Mouse (Mus musculus) megakaryocyte, embryonic 14.5 days (primary cell): Measurements from ENCODE around the gene Nutm1.

Source experiments
- FLI1 ChIP-seq: IDR thresholded peaks from 2 replicates; pipeline ENCODE4 v1.6.1; 2012; ENCODE audit warnings: low read length, inconsistent platforms, mixed read lengths
- GATA1 ChIP-seq: IDR thresholded peaks from 3 replicates; pipeline ENCODE4 v1.6.1; 2012; ENCODE audit warnings: mixed read lengths, low read length, inconsistent platforms, borderline replicate concordance

DNA sequence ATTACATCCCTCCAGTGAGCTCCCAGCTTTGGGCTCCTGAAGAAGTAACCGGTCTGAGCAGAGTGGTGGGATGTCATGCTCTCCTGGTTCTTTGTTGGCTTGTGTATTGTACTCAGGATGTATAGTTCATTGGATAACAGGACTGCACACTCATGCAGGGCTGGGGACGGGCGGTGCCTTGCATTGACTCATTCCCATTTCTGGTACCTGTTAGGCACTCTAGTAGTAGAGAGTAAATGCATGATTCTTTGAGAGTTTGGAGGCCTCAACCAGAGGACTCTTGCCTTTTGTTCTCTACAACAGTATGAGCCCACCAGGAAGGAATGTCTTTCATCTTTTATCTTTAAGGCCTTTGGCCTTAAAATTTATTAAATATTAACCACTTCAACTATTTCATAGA is 17.8 kb upstream of the Nutm1 start:
- TF ChIP-seq FLI1 (no peak), GATA1 (no peak)
